Mouse (Mus musculus): ENCODE measurements around the gene Lhx3. TPM values are rescaled to one million over a fixed set of nuclear protein-coding genes. Genes with fewer than 3 reads are reported as not detected.

The Lhx3 gene
- polyA plus RNA-seq (2017; shearing (Covaris generic)) = not detected

DNA sequence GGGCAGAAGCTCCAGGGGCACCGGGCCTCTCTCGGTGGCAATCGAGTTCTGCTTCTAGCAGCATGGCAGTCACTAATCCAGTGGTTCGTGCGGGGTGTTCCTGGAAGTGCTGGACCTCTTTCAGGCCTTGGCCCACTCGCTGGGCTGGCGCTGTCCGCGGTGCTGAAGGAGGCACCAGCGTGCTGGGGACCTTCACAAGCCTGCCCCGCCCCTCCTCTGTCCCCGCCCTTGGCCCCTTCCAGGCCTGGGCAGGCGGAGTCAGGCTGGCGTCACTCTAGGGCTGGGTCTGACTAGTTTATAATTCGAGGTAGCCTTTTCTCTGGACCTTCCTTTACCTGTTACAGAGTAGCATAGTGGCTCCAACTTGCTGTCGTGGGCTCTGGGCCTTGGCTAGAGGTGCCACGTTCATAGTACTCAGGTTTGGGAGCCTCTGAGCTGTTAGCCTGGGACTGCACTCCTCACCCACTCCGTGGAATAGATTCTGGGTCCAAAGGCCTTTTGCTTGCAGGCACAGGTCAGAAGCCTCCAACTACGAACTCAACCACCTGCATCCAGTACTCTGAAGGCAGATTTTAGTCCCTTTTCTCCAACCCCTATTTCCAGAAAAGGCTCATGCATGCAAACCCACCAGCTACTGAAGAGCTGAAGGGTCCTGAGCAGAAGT lies at the start of gene Lhx3:
TSS of gene Lhx3 (minus strand) at position 164 of the 664 bp plus-strand sequence.

DNA sequence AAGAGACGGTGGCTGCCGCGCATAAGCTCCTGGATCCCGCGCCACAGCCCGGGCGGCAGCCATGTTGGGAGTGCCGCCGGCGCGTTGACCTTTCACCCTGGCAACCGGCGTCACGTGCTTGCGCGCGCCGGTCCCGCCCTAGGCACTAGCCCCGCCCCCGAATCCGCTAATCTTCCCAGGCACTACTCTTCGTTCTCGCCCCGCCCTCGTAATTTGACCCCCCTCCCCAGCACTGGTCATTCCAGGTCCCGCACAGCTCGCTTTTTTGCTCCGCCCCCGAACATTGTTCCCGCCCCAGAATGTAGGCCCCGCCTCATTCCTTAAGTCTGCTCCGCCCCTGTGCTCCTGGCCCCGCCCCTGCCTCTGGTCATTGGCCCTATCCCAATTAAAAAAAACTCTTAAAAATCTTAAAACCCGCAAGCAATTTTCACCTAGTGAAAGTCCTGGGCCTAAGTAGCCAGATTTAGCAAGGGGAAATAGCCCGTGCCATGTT lies 29.2 kb upstream of the Lhx3 start, which contains the start of gene Qsox2:
TSS of gene Qsox2 (minus strand) at position 236 of the 493 bp plus-strand sequence.

Other genes with a start within 250 kb of the Lhx3 start
- gene Camsap1, start 225.0 kb downstream of the Lhx3 start, polyA plus RNA-seq (2017; shearing (Covaris generic)) = 3.6 TPM
- 29.0 TPM for gene Ubac1, start 186.5 kb downstream of the Lhx3 start, polyA plus RNA-seq (2017; shearing (Covaris generic))
- gene Nacc2, start 85.1 kb downstream of the Lhx3 start, polyA plus RNA-seq (2017; shearing (Covaris generic)) = 0.85 TPM
- 2.9 TPM for gene Qsox2, start 29.2 kb upstream of the Lhx3 start, polyA plus RNA-seq (2017; shearing (Covaris generic))
- not detected for gene Ccdc187, start 86.3 kb upstream of the Lhx3 start, polyA plus RNA-seq (2017; shearing (Covaris generic))
- 8.8 TPM for gene Gpsm1, start 107.2 kb upstream of the Lhx3 start, polyA plus RNA-seq (2017; shearing (Covaris generic))
- gene Dnlz, start 143.8 kb upstream of the Lhx3 start, polyA plus RNA-seq (2017; shearing (Covaris generic)) = 16.5 TPM
- 3.7 TPM for gene Card9, start 152.6 kb upstream of the Lhx3 start, polyA plus RNA-seq (2017; shearing (Covaris generic))
- 53.5 TPM for gene Snapc4, start 172.4 kb upstream of the Lhx3 start, polyA plus RNA-seq (2017; shearing (Covaris generic))
- 55.7 TPM for gene Entr1, start 181.0 kb upstream of the Lhx3 start, polyA plus RNA-seq (2017; shearing (Covaris generic))
- 118 TPM for gene Pmpca, start 181.1 kb upstream of the Lhx3 start, polyA plus RNA-seq (2017; shearing (Covaris generic))
- gene Inpp5e, start 200.9 kb upstream of the Lhx3 start, polyA plus RNA-seq (2017; shearing (Covaris generic)) = 28.3 TPM
- gene Sec16a, start 236.9 kb upstream of the Lhx3 start, polyA plus RNA-seq (2017; shearing (Covaris generic)) = 72.4 TPM